Mouse (Mus musculus) forelimb bud, embryonic 11.5 days (tissue): ENCODE data around the gene Ctla4.

Experiments used
- DNase-seq: peaks from one replicate; pipeline ENCODE4 v3.0.0-alpha.2; 2012; ENCODE audit warnings: low read depth, low spot score

Ctla4 gene

DNA sequence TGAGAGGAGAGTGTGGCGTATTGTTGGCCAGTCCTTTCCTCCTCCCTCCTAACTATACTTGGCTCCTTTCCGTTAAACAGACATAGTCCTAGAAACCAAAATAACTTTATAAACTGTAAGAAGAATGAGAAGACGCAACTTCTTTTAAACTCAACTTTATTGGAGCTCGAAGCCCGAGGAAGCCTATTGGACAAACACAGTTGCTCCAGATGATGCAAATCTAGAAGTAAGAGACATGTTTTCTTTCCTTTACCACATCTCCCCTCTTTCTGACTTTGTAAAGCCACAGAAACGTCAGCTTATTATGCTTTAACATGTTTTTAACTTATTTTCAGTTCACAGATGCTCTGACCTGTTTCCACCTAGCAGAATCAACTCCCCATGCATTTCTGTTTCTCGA, at the start of gene Ctla4:
Gene Ctla4 (plus strand): TSS at position 20 of the 400 bp plus-strand sequence.
- DNase-seq = no peak

DNA sequence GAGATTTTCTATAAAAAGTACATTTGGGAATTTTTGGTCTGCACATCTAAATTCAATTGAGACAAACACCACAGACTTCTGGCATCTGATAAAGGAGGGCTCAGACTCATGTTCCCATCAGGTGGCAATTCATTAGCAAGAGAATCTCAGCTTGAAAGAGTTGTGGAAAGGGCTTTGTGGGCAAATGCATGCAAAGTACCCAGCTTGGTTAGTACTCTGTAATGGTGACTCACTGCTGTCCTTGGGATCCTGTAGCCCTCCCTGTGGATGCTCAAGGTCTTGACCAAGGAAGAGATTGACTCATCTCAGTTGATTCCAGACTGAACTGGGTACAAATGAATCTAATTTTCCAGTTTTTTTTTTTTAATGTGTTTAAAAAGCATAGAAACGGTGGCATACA, 47.6 kb upstream of the Ctla4 start:
- DNase-seq = no peak

DNA sequence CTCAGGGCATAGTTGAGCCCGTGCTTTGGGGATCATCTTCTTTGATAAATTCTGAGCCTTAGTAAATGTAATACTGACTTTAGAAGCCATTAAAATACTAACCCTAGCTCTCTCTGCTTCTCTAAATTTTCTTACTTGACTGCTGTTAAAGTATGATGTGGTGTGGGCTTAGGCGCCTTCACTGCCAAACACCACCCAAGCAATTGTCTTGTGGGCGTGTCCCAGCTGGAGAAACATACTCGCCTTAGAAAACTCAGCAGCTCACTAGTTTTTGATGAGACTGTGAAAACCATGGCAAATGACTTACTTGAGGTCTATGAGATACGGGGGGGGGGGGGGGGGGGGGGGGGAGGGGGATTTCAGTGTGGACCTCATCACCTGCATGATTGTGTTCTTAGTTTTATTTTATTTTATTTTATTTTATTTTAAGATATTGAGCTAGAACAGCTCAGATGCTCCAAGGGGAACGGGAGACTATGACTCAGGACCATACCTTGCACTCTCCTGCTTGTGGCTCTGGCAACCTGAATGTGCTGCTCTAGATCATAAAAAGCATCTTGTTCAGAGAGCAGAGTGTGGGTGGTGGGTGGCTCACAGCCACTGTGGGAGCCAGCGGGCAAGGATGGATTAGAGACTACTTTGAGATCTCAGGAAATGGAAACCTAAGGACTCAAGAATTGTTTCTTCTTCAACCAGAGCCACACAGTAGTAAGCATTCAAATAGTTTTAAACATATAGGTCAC, 41.3 kb upstream of the Ctla4 start:
- DNase-seq = no peak

DNA sequence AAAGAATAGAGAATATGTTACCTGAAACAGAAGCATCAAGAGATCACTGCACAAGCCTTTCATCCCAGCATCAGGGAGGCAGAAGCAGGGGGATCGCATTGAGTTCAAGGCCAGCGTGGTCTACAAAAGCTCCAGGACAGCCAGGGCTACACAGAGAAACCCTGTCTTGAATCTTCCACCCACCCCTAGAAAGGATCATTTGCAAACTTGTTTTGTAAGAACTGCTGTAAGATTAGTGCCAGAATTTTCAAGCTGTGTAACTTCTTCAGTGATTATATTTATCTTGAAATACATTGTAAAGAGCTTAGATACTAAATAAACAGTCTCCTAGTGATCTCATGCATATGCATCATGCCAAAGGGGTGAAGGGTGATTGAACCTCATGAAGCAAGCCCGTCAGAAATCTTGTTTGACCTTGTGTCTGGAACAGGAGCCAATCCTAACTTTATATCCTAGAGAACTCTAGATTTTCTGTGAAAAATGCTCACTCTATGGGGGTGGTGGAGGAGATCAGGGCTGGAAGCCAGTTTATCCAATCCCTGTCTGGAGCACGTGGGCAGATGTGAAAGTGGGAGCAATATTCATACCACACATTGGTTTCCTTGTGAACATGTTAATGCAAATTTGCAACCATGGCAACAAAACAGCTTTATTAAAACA, 40.1 kb upstream of the Ctla4 start:
- DNase-seq = no peak

DNA sequence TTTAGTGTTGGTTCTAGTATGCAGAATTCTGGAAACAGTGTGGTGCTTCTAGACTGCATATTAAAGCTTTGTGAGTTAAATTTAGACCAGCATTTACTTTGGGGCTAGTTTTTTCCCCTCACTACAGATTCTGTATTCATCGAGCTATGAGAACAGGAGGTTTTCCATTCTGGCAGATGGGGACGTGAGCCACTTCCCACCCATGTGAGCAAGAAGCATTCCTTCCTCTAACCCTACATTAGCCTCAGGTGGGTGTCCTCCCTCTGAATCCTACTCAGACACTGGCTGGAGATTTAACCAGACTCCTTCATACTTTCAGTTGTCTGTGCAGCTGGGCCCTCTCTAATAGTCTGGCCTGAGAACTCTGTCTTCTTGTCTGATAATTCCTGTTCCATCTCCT, 37.7 kb upstream of the Ctla4 start:
- no peak for DNase-seq

DNA sequence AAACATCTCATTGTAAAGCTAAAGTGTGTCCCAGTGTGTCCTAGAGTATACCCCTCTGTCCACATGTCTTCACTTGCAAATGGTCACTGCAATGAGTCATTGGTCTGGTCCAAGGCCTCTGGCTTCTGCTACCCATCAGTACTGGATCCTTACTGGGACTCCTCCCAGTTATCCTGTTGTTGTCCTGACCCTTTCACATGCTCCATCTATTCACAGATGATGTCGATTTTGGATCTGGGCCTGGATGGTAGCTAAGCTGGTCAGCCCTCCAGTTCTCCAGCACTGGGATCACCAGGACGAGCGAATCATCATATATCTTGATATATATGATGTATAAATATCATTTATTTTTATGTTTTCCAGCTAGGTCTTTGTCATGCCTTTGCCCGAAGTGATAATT, 37.0 kb upstream of the Ctla4 start:
- no peak for DNase-seq

DNA sequence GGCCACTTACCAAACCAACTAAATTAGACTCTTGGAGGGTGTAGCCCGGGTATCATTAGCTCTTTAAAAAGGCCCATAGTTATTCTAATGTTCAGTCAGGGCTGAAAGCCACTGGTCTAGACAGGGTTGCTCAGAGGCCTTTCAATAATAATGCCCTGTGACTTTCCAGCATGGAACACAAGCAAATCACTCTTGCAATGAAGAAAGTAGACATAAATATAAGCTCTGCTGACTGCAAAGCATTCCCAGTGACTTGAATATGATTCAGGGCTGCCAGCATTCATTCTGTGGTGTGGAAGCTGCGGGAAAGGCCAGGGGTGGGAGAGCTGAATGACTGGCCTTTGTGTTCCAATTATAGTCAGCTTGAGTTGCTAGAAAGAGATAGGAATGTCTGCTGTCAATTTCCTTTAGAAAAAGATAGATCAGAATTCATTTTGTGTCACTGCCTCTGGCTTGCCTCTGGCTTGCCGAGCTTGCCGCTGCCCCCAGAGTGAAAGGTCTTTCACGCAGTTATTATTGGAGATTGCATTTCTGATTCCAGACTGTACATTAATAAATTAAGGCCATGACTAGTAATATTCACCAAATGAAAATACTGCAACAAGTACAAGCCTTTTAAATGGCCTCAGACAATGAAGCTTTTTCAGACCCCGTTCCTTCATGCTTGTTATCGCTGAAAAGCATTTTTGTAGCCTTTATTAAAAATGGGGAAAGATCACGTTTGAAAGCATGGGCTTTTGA, 35.6 kb upstream of the Ctla4 start:
- no peak for DNase-seq

DNA sequence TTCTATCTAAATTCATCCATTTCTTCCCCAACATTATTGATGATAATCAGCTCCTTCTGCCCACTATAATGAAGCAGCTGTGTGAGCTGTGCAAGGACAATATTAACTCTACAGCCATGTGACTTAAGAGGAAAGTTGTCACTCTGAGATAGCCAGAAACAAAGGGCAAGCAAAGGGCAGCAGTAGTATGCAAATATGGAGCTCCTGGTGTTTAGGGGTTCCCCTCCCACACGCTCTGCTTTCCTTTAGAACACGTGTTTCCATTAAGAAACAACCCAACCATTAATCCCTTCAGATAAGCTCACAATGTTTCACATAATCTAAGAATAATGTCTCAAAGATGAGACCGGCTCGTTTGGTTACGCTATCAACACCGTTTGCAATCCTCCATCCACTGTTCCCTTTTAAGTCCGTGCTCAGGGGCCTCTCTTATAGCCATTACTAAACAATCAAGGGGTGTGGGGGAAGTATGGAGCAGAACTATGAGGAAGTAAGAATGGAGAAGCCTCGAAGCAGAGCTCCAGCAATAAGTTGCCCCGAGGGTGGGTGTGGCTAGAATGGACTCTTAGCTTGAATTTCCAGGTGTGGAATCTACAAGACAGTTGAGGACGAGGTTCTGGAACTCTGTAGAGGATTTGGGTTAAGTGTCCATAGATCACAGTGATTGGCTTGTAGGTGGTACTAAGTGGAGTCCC, 34.6 kb upstream of the Ctla4 start:
- DNase-seq = no peak

DNA sequence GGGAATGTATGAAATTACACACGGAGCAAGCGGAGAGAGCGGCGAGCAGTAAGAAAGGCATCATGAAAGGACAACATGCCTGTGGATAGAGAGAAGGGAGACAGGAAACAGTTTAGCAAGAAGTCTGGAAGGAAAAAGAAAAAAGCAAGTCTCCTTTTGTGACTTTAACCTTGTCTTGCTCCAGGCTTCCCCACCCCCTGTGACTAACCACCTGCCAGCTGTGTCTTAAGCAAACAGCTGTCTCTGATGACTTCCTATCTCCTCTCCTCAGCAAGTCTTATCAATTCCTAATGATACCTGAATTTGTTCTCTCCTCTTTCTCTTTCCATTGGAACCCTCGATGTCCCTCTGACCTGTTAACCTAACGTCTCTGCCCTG, 34.0 kb upstream of the Ctla4 start:
- DNase-seq = no peak

DNA sequence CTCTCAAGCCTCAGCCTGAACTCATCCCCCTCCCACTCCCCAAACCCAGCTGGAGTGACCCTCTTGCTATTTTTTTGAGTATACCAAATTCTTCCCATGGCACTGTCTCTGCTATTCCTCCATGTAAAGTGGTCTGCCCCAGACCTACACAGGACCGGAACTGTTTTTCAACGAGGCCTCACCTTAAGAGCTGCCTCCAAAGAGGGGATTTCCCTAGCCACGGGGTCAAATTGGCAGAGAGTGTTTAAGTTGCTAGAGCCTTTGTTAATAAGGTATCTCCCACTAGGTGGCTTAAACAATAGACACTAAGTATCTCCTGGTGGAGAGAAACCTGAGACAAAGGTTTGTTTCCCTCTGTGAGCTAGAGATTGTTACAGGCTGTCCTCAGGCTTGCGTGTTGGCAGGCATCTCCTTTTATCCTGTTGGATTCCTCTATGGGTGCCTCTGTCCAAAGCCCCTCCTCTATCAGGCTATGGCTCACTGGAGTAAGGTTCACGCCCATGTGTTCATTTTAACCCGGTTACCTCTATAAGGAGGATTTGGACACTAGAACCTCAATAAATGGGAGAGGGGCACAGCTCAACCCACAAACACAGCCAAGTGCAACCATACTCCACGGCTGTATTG, 33.4 kb upstream of the Ctla4 start:
- no peak for DNase-seq

DNA sequence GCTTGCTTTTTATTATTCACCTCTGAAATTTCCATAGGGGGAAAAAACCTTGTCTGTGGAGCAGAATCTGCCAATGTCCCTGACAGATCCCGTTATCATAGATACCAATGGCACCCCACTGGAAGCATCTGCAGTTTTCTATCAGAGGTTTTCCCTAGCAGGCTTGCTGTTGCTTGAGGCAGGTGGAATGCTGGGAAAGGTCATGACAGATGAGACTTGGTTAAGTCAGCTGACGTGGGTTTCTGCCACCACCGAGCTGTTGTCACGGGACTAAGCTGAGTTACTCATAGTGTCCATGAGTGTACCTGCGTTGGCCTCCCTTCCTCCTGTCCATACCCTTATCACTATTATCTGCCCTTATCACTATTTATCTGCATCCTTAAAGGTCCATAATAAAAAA, 32.8 kb upstream of the Ctla4 start:
- DNase-seq = no peak

DNA sequence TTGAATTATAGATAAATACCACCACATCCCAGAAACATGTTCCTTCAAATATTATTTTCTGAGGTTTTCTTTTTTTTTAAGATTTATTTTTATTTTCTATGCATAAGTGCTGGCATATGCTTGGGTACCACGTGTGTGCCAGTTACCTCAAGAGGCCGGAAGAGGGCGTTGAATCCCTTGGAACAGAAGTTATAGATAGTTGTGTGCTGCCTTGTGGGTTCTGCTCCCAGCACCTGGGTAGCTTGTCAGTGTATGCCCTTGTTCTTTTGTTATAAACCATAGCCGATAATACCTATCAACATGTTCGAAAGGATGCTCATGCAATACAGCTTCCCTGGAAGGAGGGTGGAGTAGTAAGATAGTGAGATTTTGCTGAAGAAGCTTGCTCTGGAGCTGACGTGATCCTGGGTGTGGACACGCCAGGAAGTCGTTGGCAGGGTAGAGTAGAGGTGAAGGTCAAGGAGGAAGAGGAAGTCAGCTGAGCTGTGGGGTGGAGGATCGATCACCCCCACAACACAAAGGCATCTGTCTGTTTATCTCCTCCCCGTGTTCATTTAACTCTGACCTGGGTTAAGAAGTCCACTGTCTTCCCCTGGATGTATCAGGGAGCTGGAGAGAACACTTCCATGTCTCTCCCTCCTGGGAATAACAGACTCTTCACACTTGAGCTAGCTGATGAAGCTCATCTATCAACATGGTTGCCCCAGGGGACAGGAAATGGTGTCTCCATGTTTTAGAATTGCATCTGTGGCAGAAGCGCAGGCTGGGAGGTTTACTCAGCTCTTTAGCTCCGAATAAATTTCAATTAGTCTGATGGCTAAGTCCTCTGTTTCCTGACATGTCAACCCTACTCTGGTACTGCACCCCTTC, 29.2 kb upstream of the Ctla4 start:
- DNase-seq = no peak

DNA sequence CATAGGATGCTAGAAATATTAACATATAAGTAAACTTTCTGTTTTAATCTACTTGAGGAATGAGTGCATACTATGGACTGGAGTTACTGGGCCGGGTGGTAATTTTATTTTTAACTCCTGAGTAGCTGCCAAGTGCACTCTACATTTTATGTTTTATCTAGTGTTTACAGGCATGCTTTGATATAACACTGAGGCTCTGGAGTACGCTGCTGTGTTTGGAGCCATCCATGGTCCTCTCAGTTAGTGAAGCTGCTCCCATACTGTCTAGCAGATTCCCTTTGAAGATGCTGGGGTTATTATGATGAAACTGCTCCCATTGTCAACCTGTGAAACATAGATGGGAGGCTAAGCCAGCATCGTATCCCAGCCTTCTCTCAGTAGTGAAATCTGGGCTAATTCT, 27.6 kb upstream of the Ctla4 start:
- DNase-seq = no peak

DNA sequence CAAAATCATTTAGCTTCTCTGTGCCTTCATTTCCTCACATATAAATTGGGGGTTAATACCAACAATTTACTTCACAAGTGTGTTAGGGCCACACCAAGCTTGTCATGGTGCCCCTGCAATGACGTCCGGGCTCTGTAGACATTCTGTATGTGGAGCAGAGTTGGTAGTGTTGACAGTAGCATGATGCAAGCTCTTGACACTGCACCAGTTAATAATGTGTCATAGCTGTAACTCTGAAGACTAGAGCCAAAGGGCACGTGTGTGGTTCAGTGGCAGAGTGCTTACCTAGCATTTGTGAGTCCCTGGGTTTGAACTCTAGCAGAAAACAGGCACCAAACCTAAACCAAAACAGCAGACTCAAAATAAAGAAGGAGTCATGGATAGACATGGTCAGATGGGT, 27.0 kb upstream of the Ctla4 start:
- DNase-seq = no peak

DNA sequence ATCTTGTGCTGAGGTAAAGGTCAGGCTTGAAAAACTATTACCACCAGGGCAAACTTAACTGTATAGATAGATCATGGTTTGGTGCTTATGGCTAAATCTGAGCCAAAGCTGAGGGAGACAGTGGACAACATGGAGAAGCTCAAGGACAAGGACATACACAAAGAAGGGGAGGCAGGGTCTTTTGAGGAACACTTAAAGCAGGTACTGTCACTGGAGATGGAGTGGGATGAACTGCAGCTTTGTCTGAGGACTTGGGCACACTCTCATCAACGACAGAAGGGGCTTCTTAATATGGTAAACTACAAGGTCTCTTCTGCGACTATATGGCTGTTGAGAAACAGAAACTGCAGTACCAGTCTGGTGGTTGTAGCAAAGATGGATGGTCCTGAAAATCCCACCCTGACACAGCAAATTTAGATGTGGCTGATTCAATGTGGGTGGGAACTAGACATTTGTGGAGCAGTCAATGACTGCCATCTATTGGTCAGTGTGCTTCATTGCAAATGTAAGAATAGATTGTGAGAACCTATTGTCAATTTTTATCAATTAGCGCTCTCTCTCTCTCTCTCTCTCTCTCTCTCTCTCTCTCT, 26.3 kb upstream of the Ctla4 start:
- DNase-seq = peak; percentile 78

DNA sequence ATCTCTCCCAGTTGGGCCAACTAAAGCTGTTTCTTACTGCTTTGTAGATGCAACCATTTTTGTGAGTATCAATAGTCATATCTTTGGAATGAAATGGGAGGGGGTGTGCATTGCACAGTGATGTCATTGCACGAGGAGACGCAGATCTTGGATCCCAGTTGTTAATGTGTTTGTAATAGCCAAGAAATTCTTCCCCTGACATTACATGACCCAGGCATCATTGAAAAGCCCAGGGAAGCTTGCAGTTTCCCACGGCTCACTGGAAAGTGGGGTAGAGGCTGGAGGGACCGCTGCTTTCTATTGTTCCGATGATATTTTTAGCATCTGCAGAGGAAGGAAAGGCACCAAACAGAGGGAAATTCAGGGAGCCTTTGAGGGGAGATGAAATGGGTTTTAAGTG, 25.8 kb upstream of the Ctla4 start:
- DNase-seq = no peak

DNA sequence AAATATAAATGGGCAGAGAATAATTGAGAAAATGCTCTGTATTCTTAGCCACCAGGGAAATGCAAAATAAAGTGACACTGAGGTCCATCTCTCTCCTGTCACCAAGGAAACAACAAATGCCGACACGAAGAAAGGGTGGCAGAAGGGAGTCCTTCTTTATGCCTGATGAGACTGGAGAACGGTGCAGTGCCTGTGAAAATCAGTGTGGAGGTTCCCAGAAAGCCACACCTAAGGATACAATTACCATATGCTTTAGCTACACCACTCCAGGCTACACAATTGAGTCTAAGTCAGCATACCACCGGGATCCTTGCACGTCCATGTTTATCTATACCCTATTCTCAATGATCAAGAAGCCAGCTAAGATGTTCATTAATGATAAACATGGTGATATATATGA, 25.4 kb upstream of the Ctla4 start:
- DNase-seq = no peak

DNA sequence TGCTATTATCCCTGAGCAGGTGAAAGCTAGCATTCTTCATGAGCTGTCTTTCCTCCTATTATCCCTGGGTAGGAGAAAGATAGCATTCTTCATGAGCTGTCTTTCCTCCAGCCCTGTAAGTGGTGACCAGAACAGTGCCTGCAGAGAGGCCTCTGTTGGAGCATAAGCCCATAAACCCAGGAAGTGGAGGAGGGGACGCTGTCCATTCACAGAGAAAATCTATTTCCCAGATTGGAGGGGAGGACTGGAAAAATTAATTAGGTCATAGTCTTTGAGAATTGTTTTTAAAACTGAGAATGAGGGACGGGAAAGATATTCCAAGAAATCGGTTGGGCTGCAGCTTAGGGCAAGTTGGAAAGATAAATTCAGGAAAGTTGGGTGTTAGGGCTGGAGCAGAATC, 24.3 kb upstream of the Ctla4 start:
- no peak for DNase-seq

DNA sequence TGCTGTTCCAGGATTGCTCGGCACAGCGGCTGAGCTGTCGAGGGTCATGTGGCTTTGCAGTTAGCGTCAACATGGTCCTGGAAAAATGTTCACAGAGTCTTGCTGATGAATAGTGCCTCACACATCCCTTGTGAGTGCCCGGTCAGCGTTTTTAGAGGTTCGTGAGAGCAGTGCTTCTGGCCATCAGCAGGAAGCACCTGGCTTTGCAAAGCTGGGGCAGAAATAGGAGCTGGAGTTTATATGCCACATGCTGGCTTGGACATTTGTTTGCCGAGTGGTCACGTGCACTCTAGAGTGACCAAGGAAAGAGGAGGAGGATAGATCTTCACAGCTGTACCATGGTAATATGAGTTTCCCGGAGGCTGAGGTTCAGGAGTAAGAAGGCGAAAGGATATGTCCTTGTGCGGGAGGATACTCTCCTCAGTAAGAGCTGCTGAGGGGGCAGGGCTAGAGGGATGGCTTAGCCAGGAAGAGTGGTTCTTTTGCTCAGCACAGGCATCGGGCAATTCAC, 23.8 kb upstream of the Ctla4 start:
- peak; percentile 66 for DNase-seq

DNA sequence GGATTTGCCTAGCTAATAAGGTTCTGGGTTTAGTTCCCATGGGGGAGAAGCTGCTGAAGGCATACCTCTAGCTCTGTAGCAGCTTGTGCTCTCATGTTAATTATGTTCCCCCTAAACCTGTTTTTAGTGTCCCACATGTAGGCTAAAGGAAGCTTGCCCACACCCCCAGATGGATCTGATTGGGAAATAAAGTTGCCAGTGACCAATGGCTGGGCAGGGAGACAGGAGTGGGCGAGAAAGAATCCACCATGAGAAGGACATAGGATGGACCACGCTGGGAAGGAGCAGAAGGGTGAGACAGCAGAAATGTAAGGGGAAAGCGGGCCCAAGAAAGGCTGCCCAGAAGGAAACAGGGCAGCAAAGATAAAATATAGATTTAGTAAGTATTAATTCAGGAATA, 23.1 kb upstream of the Ctla4 start:
- DNase-seq = no peak
